Mouse (Mus musculus): Measurements from ENCODE around the gene Fam20a.

DNA sequence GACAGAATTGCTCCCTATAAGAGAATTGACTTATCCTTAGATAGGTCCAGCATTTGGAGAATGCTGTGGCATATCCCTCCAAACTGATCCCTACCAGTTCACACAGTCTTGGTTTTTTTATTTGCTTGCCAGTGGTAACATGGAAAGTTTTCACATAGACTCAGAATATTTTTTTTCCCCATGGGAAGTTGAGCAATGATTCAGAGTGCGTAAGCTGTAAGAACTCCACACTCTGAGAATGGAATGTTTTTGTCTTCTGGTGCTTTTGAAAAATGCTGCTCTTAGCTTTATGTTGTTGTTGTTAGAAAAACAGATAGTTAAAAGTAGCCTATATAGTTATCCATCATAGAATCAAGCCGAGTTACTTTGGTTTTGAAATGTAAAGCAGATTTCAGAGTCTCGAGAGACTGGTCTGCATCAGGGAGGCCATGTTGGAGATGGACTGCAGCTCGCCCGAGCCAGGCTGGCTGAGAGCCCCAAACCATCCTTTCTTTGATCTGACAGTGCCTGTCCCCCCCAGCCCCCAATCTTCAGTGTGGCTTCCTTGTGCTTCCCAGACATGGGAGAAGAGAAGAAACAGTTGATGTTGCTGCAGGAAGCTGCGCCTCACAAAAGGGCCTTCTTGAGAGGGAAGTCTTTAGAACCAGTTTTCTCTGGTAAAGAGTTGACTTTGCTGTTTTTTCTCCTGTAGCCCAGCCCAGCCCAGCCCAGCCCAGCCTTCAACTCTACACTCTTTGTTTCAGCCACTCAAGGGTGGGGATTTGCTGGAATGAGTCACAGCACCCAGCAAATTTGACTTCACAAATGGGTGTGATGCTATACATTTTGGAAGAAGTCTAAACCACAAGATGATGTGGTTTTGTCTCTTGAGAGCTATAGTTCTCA, 50.7 kb downstream of the Fam20a start:
- TF ChIP-seq CTCF (IDR thresholded peaks at IDR 0.05; ENCODE audit: low read depth) (no peak), EP300 (IDR thresholded peaks at IDR 0.05; ENCODE audit: low read depth) (no peak)

Measured in liver, embryonic 14.5 days (tissue).